Mouse (Mus musculus) spleen, postnatal 4 days (tissue): ENCODE results near the gene Tubb4a.
"Not testable (repeated sequence)": the region's sequence is repeated elsewhere in the genome, so short reads cannot be mapped to it uniquely, and the experiment has no call there.

ENCODE experiments used
- DNase-seq, 2 experiments: peaks; one replicate each; pipeline ENCODE4 v3.0.0; 2022; ENCODE audit warnings: low spot score in 2 of 2

Gene Tubb4a

DNA sequence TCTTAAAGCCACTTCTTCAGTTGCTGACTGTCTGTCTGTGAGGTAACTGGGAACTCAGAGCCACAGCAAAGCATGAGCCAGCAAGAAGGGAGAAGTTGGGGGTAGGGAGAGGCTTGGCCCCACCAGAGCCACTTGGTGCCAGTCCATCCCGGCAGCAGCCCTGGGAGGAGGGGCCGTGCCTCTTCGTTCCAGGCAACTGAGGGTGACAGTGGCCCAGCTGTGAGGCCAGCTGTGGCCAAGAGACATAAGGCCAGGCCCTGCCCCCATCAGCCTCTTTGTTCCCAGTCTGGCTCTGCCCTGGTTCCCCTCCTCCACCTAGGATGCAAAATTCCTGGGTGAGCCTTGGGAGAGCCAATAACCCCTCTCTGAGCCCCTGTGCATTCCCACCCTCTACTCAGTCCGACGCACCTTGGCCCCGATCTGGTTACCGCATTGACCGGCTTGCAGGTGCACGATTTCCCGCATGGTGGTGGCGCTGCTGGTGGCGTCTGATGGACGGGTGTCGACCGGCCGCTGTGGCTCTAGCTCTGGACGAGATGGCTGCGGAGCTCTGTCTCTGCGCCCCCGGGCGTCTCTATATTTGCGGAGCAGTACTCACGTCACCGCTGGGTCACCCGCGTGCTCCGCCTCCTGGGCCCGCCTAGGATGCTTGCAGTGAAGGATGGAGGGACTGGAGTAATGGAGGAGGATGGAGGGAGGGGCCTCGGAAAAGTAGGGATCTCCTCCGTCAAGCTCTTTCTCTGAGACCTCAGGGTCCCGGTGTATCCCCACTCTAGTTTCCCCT, at the start of gene Tubb4a:
Gene Tubb4a (minus strand): TSS at position 734 of the 784 bp plus-strand sequence.
- DNase-seq: no peak

DNA sequence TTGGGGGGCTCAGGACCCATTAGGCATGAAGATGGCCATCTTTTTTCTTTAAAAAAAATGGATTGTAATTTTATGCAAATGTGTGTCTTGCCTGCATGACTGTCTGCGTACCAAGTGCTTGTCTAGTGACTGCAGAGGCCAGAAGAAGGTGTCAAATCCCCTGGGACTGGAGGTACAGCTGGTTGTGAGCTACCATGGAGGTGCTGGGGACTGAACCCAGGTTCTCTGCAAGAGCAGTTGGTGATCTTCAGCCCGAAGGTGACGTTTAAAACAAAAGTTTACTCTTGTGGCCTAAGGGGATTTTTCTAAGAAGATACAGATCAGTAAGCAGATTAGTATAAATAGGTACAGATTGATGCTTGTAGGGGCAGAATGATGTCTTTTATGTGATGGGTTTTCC, 48.1 kb upstream of the Tubb4a start:
- no peak for DNase-seq

DNA sequence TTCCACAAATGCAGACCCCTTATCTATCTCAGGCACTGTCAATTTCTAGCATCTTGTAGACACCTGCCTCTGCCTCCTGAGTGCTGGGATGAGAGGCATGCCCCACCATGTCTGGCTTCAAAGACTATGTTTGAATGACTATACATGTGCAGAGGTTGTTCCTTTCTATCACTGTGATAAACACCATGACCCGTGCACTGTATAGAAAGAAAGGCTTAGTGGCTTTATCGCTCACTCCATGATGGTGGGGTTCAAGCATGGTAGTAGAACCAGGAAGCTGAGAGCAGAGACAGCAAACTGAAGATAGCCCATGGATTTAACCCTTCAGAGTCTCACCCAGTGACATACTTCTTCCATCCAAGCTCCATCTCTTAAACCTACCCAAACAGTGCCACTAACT, 47.1 kb upstream of the Tubb4a start:
- DNase-seq: no peak

DNA sequence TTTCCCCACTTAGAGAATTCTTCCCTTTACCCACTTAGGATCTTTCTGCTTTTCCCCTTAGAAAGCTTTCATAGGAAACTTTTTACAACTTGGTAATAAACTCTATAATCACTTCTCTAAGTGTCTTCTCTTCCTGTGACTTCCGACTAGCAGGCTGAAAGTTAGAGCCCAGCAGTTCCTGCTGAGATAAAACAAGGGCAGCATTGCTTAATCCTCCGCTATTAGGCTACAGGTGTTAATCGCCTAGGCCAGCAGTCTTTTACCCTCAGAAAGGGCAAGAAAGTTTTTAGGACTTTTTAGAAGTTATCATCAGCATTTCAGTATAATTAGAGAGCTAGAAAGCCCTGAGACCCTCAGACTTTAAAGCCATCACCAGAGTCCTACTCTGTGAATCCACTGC, 46.4 kb upstream of the Tubb4a start:
- not testable (repeated sequence) for DNase-seq

DNA sequence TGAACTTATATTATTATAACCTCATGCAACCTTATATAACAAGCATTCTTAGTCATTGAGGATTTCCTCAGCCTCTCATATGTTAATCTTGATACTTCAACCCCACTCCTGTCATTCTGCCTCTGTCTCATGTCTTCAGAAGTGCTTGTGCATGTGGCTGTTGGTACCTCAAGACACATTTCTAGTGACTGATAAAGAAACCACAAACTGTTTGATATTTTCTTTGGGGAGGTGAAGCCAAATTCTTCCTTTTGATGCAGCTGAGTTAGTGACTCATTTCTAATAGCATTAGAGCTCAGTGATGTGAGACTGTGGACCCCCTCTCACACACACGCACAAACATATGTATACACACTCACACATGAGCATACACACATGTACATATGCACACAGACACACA, 44.2 kb upstream of the Tubb4a start:
- no peak for DNase-seq

DNA sequence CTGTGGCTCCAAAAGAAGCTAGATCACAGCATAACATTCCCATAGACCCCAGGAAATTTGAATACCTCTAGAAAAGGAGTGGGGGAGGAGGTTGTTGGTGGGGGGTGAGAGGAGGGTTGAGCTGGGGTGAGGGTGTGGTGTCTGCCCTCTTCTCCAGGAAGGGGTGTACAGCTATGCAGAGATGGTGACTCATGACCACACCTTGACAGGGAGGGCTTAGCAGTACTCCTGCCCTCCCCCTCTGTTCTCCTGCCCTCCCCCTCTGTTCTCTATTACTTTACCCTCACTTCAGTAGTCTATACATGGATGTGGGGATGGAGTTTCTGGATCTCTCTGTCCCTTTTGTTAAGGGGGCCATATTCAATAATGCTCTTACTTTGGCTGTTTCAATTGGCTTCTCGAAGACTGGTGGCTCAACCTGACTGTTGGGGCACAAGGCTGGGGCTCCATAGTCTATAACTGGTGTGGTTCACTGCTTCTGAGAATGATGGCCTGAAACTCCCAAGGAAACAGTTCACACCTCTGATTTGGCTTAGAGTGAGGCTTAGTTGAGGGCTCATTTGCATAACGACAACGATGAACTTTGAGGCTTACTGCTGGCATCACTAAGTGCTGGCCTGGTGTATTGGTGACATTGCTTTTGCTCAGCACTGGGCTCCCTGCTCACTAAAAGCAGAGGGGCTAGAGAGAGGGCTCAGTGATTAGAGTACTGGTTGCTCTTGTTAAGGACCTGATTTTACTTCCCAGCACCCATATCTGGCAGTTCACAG, 38.5 kb upstream of the Tubb4a start:
- no peak for DNase-seq

DNA sequence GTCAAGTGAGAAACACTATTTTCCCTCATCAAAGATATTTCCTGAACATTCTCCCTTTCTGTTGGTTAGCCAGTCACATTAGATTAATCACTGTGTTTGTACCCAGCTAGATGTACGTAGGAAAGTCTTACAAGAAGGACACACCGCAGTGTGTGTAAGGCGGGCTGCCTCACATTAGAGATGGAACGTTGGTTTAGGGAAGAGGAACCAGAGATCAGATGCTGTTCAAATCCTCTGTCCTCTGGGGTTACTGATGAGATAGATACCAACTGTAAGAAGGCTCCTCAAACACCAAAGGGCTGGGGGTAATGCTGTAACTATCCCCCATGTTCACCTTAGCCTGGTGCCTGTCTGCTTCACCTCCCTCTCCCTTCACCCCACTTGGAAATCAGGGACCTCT, 37.2 kb upstream of the Tubb4a start:
- DNase-seq: no peak

DNA sequence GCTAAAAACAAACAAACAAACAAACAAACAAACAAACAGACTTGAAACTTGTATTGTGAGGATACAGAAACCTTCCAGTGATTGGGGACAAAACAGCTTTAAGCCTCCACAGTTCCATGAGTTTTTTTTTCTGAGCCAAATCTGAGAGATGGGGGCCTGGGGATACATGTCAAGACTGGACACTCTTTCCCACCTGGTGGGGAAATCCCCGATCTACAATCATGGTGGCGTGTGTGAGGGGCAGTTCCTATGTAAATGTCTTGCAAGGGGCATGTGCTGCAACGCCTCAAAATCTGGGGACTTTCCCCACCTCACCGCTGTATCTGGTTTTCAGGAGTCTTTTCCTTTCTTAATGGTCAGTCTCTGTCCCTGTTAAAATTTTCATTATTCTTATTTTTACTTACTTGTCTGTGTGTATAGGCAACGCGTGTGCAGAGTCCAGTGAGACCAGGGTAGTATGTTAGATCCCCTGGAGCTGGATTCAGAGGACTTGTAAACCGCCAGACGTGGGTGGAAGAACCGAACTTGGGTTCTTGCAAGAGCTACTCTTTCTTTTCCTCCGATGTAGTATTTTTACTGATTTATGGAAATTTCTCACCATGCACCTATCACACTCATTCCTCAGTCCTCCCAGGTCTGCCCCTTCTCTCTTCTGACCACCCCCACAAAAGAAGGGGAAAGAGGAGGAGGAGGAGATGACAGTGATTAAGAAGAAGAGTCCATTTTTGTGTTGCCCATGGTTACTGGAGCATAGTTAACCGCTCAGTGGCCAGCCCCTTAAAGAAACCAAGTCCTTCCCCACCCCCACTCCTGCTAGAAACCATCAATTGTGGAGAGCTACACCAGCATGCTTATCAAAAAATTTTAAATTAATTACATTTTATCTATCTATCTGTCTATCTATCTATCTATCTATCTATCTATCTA, 35.9 kb upstream of the Tubb4a start:
- no peak for DNase-seq

DNA sequence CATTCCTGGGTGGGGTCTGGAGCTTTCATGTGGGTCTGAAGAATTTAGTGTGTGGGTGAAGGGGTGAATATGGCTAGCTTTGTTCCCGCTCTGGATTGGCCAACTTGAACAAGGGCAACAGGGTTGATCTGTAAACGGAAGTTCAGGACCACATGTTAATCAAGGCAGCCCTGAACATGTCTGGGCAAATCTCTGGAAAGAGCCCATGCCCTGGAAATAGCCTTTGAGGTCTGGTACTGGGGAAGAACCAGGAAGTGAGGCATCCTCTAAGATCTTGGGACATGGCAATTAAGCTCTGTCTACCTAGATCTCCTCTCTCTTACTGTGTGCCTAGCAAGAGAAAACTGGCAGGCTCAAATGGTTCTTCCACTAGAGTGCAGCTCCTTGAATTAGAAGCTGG, 34.3 kb upstream of the Tubb4a start:
- no peak for DNase-seq

DNA sequence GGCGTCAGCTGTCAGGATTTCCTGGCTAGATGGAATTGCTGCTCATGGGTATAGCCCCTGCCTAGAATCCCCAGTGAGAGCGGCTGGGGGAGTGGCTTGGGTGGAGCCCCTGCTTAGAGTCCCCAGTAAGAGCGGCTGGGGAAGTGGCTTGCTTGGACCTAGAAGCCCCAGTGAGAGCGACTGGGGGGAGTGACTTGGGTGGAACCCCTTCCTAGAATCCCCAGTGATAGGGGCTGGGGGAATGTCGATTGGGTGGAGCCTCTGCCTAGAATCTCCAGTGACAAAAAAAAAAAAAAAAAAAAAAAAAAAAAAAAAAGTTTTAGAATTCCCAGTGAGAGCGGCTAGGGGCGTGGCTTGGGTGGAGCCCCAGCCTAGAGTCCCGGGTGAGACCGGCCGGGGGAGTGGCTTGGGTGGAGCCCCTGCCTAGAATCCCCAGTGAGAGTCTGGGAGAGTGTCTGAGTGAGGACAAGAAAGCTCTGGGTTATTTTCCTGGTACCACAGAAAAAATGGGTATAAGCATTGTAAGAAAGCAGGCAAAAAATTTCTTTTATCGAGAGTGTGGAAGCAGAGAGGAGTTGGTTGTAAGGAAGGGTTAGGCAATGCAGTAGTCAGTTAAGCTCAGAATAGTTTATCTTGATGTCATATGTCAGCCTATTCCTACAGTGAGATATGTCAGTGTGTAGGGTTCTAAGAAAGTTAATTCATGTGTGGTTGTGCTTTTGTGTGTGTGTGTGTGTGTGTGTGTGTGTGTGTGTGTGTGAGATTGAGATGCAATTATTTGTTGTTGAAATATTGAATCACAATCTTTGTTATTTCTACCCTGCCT, 31.2 kb upstream of the Tubb4a start:
- DNase-seq: peak; percentile 41 to 69

DNA sequence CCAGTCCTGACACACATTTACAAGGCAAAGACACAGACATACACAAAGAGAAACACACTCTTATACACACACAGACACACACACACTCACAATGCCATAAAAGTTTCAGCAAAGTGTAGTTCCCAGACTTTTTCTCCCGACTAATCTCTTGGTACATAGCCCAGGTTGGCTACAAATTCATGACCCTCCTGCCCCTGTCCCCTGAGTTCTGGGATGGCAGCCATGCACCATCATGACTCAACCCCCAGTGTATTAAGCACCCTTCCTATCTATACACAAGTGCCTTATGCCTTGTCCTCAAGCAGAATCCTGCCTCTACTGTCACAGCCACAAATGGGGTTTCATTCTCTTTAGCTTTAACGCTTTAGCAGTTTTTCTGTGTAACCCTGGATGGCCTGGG, 29.2 kb upstream of the Tubb4a start:
- no peak for DNase-seq

DNA sequence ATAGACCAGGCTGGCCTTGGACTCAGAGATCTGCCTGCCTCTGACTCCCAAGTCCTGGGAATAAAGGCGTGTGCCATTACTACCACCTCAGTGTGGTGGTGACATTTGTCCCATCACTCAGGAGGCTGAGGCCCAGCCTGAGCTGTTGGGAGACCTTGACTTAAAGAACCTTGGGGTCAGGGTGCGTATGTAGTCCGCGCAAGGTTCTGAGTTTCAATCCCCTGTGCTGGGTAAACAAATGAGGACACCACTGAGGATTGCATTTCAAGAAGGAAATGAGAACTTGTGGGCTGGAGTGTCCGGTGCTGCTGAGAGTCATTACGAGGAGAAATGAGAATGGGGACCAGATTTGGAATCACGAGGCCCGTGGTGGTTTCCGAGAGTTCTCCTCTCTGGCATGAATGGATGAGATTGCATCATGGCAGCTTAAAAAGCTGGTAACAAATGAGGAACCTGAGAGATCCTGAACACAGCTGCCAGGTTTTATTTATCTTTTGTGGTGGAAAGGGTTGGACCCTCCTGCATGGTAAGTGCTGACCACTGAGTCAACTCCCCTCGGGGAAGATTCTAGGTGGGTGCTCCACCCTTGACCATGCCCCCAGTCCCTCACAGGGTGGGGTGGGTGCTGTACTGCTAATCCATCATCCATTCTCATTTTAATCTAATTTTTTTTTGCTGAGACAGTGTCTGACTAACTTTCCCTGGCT, 25.3 kb upstream of the Tubb4a start:
- DNase-seq: no peak

DNA sequence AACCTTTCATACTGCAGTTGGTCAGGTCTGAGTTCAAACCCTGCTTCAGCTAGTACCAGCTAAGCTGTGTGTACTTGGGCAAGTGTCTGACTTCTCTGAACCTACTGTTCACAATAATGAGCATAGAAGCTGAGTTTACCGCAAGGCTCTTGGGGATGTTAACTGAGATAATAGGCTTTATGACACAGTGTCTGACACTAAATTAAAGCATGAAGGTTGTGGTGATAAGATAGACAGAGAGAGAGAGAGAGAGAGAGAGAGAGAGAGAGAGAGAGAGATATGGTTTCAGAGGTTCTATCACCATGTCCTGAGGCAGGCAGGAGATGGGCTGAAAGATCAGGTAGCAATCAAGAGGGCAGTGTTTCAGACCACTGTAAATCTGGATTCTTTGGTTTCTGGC, 22.4 kb upstream of the Tubb4a start:
- DNase-seq: no peak

DNA sequence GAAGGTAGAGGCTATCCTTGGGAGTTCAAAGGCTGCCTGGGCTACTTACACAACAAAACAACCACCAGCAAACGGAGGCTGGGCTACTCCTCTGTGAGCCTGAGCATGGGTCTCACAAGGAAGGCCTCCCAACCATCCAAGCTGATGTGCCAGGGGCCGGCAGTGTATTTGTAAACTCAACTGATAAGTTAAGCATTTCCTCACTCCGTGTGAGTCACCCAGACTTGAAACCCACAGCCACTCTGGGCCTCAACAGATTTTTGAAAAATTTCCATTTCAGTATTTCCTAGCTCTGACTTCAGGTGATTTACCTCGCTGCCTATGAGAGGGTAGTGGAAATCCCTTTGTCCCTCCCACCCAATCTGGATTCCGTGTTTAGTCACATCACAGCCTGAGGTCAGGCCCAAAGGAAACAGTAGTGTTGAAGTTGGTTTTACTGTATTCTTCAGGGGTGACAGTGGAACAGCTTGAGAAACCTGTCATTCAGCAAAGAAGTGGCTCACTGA, 21.1 kb upstream of the Tubb4a start:
- no peak for DNase-seq

DNA sequence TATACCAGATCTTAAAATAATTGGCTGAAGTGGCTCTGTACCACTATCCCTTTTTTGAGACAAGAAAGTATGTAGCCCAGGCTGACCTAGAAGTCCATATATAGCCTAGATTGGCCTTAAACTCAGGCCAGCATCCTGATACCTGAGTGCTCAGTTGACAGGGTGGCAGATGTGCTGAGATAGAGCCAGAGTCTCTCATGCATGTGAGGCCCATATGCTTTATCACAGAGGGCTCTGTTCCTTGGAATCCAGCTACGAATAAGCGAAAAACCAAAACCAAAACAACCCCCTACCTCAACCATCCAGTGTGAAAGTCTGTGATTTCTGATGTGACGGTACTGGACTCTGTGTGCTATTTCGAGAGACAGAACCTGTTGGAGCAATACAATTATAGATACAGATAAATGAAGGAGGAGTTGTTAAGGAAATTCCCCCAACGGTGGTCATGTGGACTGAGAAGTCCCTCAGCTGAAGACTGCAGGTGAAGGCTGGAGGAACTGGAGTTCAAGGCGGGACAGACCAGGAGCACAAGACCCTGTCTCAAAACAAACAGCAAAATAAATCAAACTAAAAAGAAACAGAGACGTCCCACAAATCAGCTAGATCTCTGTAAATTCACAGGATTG, 20.6 kb upstream of the Tubb4a start:
- no peak for DNase-seq

DNA sequence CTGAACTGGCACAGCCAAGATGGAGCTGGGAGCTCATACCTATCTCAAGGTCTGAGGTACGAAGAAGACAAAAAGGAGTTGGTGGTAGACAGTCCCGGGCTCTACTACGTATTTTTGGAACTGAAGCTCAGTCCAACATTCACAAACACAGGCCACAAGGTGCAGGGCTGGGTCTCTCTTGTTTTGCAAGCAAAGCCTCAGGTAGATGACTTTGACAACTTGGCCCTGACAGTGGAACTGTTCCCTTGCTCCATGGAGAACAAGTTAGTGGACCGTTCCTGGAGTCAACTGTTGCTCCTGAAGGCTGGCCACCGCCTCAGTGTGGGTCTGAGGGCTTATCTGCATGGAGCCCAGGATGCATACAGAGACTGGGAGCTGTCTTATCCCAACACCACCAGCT, 19.5 kb upstream of the Tubb4a start:
- DNase-seq: no peak

DNA sequence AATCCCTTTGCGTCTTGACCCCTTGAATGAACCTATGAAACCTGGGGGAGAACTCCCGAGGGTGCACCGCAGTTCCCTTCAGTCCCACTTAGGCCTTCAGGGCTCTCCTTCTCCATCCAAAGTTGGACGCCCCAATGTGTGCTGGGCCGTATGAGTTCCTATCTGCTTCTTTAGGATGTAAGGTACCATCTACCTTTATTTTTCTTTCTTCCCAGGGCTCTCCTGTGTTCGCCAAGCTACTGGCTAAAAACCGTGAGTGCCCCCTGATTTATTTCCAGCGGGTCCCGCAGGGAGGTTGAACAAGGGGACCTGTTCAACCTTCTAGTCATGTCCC, 18.4 kb upstream of the Tubb4a start:
- no peak for DNase-seq

DNA sequence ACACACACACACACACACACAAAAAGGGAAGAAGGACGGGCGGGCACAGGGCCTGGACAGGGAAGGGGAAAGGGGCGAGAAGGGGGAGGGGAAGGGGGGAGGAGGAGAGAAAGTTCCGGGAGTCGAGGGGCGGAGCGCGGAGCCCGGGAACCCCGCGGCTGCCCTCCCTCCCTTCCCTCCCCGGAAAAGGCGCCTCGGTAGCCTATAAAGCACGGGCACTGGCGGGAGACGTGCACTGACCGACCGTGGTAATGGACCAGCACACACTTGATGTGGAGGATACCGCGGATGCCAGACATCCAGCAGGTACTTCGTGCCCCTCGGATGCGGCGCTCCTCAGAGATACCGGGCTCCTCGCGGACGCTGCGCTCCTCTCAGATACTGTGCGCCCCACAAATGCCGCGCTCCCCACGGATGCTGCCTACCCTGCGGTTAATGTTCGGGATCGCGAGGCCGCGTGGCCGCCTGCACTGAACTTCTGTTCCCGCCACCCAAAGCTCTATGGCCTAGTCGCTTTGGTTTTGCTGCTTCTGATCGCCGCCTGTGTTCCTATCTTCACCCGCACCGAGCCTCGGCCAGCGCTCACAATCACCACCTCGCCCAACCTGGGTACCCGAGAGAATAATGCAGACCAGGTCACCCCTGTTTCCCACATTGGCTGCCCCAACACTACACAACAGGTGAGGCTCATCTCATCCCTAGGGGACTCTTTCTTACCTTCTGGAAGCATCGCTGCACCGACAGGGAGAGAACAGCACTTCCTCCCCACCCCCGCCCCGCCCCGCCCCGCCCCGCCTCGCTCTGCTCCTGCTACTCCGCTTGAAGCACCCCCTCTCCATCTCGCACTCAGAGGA, 17.8 kb upstream of the Tubb4a start, which contains the start of gene Tnfsf9:
Gene Tnfsf9 (plus strand): TSS at position 145 of the 854 bp plus-strand sequence.
- DNase-seq: no peak

DNA sequence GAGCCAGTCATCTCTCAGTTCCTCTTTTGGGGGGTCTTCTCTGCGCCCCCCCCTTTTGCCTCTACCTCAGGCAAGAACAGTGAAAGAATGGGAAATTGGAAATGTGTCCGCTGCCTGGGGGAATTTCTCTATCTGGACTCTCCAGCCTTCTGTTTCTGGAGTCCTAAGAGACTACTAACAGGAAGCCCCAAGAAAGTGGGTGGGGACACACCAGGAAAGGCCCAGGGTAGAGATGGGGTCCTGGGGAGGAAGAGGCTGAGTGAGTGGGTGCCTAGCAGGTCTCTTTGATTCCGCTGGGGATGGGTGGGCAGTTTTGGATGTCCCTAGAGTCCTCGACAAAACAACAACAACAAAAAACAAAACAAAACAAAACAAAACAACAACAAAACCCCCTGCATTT, 16.9 kb upstream of the Tubb4a start:
- DNase-seq: no peak
